Mouse (Mus musculus): ENCODE data around the gene Vamp2. TPM values are rescaled to one million over a fixed set of nuclear protein-coding genes. Genes with fewer than 3 reads are reported as not detected.

Gene Vamp2
- polyA plus RNA-seq, 1 experiment from 2014 or later, result 124 TPM

- DNase-seq (ENCODE audit: low spot score), result peak; percentile 96
- WGBS, result under 1% methylated on average over 24 of the region's 24 CpGs
These were observed 37.0 kb downstream of the Vamp2 start for GRCm38 (mm10) chr11:69125041-69125851.

GRCm38 (mm10) chr11:69125852-69125918 lies 37.4 kb downstream of the Vamp2 start, which contains the start of gene Aloxe3:
Gene Aloxe3 (plus strand): TSS chr11:69125896.
- peak within 1 kb of the TSS; percentile 67 for H3K9ac ChIP-seq (ENCODE audit: low read length)
- H3K36me3 ChIP-seq (ENCODE audit: control insufficient read depth, insufficient read depth, low read length), result no peaks in the 10 kb centered on the region
- no peak for DNase-seq (ENCODE audit: low spot score)
- no peak within 1 kb of the TSS; the same call in 1 of the 2 replicates for H3K27ac ChIP-seq (ENCODE audit: low read depth, low read length)
- H3K4me2 ChIP-seq (ENCODE audit: low read length), result peak within 1 kb of the TSS; percentile 66
- peak within 1 kb of the TSS; percentile 46 for H3K4me3 ChIP-seq (ENCODE audit: low read depth, low read length)
- peaks cover 9% of the 10 kb centered on the region; the same call in 1 of the 2 replicates for H3K4me1 ChIP-seq (ENCODE audit: control insufficient read depth, insufficient read depth, low read length)
- H3K27me3 ChIP-seq (replicated peaks; ENCODE audit: control insufficient read depth, insufficient read depth, low read length), result 0 out of 2 replicates have a peak, but pooled peaks cover 2% of the 10 kb centered on the region
- 5% methylated on average over 3 of the region's 3 CpGs for WGBS
- H3K9me3 ChIP-seq (replicated peaks; ENCODE audit: control insufficient read depth, low read length), result no peaks in the 10 kb centered on the region
- ATAC-seq, result no peak

More at GRCm38 (mm10) chr11:69125041-69125851, 37.0 kb downstream of the Vamp2 start:
- Histone ChIP-seq H3K27ac (ENCODE audit: low read depth, low read length) (no peak overlapping the region; the same call in 1 of the 2 replicates), H3K4me3 (ENCODE audit: low read depth, low read length) (peak overlapping the region; percentile 46), H3K4me1 (ENCODE audit: control insufficient read depth, insufficient read depth, low read length) (peaks cover 11% of the 10 kb centered on the region; the same call in 1 of the 2 replicates), H3K9me3 (replicated peaks; ENCODE audit: control insufficient read depth, low read length) (no peaks in the 10 kb centered on the region), H3K27me3 (replicated peaks; ENCODE audit: control insufficient read depth, insufficient read depth, low read length) (peaks cover 6% of the 10 kb centered on the region; the same call in 1 of the 2 replicates), H3K4me2 (ENCODE audit: low read length) (peak overlapping the region; percentile 66), H3K9ac (ENCODE audit: low read length) (peak overlapping the region; percentile 67), H3K36me3 (ENCODE audit: control insufficient read depth, insufficient read depth, low read length) (no peaks in the 10 kb centered on the region)
- ATAC-seq, result peak; percentile 49

- WGBS, result 11% methylated on average over 20 of the region's 20 CpGs
- Histone ChIP-seq H3K27me3 (replicated peaks; ENCODE audit: control insufficient read depth, insufficient read depth, low read length) (no peaks in the 10 kb centered on the region), H3K4me3 (ENCODE audit: low read depth, low read length) (peak overlapping the region; percentile 46), H3K9ac (ENCODE audit: low read length) (peak overlapping the region; percentile 67), H3K4me2 (ENCODE audit: low read length) (peak overlapping the region; percentile 66), H3K27ac (ENCODE audit: low read depth, low read length) (no peak overlapping the region), H3K4me1 (ENCODE audit: control insufficient read depth, insufficient read depth, low read length) (peaks cover 5% of the 10 kb centered on the region; the same call in 1 of the 2 replicates), H3K36me3 (ENCODE audit: control insufficient read depth, insufficient read depth, low read length) (no peaks in the 10 kb centered on the region), H3K9me3 (replicated peaks; ENCODE audit: control insufficient read depth, low read length) (no peaks in the 10 kb centered on the region)
- DNase-seq (ENCODE audit: low spot score) (peak; percentile 19), ATAC-seq (no peak)
These were observed 37.8 kb downstream of the Vamp2 start for GRCm38 (mm10) chr11:69125919-69126705.

- H3K9ac ChIP-seq (ENCODE audit: low read length), result no peak overlapping the region
- H3K4me2 ChIP-seq (ENCODE audit: low read length), result peak overlapping the region; percentile 66
- H3K4me3 ChIP-seq (ENCODE audit: low read depth, low read length), result peak overlapping the region; percentile 46
- H3K27ac ChIP-seq (ENCODE audit: low read depth, low read length), result no peak overlapping the region
- DNase-seq (ENCODE audit: low spot score) (no peak), ATAC-seq (no peak)
- H3K27me3 ChIP-seq (replicated peaks; ENCODE audit: control insufficient read depth, insufficient read depth, low read length), result no peaks in the 10 kb centered on the region
- peaks cover 3% of the 10 kb centered on the region; the same call in 1 of the 2 replicates for H3K4me1 ChIP-seq (ENCODE audit: control insufficient read depth, insufficient read depth, low read length)
- 46% methylated on average over 2 of the region's 2 CpGs for WGBS
- H3K9me3 ChIP-seq (replicated peaks; ENCODE audit: control insufficient read depth, low read length), result no peaks in the 10 kb centered on the region
- no peaks in the 10 kb centered on the region for H3K36me3 ChIP-seq (ENCODE audit: control insufficient read depth, insufficient read depth, low read length)
These were observed 38.4 kb downstream of the Vamp2 start for GRCm38 (mm10) chr11:69126706-69127095.

- no peaks in the 10 kb centered on the region for H3K9me3 ChIP-seq (replicated peaks; ENCODE audit: control insufficient read depth, low read length)
- H3K4me2 ChIP-seq (ENCODE audit: low read length), result no peak overlapping the region
- no peak overlapping the region for H3K9ac ChIP-seq (ENCODE audit: low read length)
- H3K36me3 ChIP-seq (ENCODE audit: control insufficient read depth, insufficient read depth, low read length), result no peaks in the 10 kb centered on the region
- ATAC-seq, result no peak
- no peak overlapping the region for H3K4me3 ChIP-seq (ENCODE audit: low read depth, low read length)
- H3K4me1 ChIP-seq (ENCODE audit: control insufficient read depth, insufficient read depth, low read length), result peaks cover 3% of the 10 kb centered on the region; the same call in 1 of the 2 replicates
- WGBS, result 77% methylated on average over 8 of the region's 8 CpGs
- H3K27me3 ChIP-seq (replicated peaks; ENCODE audit: control insufficient read depth, insufficient read depth, low read length), result no peaks in the 10 kb centered on the region
- DNase-seq (ENCODE audit: low spot score), result no peak
- H3K27ac ChIP-seq (ENCODE audit: low read depth, low read length), result no peak overlapping the region
These were observed 40.3 kb downstream of the Vamp2 start for GRCm38 (mm10) chr11:69128426-69129122.

GRCm38 (mm10) chr11:69133566-69133922 lies 45.3 kb downstream of the Vamp2 start:
- ATAC-seq (no peak), DNase-seq (ENCODE audit: low spot score) (no peak)
- Histone ChIP-seq H3K27me3 (replicated peaks; ENCODE audit: control insufficient read depth, insufficient read depth, low read length) (no peaks in the 10 kb centered on the region), H3K27ac (ENCODE audit: low read depth, low read length) (no peak overlapping the region; the same call in 1 of the 2 replicates), H3K9ac (ENCODE audit: low read length) (peak overlapping the region; percentile 59; the same call in 1 of the 2 replicates), H3K4me2 (ENCODE audit: low read length) (peak overlapping the region; percentile 76), H3K4me3 (ENCODE audit: low read depth, low read length) (peak overlapping the region; percentile 39), H3K36me3 (ENCODE audit: control insufficient read depth, insufficient read depth, low read length) (no peaks in the 10 kb centered on the region), H3K9me3 (replicated peaks; ENCODE audit: control insufficient read depth, low read length) (no peaks in the 10 kb centered on the region), H3K4me1 (ENCODE audit: control insufficient read depth, insufficient read depth, low read length) (no peaks in the 10 kb centered on the region)
- 15% methylated on average over 5 of the region's 5 CpGs for WGBS

GRCm38 (mm10) chr11:69133923-69134621 lies 45.8 kb downstream of the Vamp2 start:
- Histone ChIP-seq H3K27ac (ENCODE audit: low read depth, low read length) (no peak overlapping the region; the same call in 1 of the 2 replicates), H3K9me3 (replicated peaks; ENCODE audit: control insufficient read depth, low read length) (no peaks in the 10 kb centered on the region), H3K4me2 (ENCODE audit: low read length) (peak overlapping the region; percentile 76), H3K27me3 (replicated peaks; ENCODE audit: control insufficient read depth, insufficient read depth, low read length) (no peaks in the 10 kb centered on the region), H3K36me3 (ENCODE audit: control insufficient read depth, insufficient read depth, low read length) (no peaks in the 10 kb centered on the region), H3K4me1 (ENCODE audit: control insufficient read depth, insufficient read depth, low read length) (no peaks in the 10 kb centered on the region), H3K9ac (ENCODE audit: low read length) (peak overlapping the region; percentile 59), H3K4me3 (ENCODE audit: low read depth, low read length) (peak overlapping the region; percentile 39)
- under 1% methylated on average over 34 of the region's 34 CpGs for WGBS
- peak; percentile 62 for DNase-seq (ENCODE audit: low spot score)
- peak; percentile 89 for ATAC-seq

GRCm38 (mm10) chr11:69134622-69134968 lies 46.3 kb downstream of the Vamp2 start:
- H3K4me3 ChIP-seq (ENCODE audit: low read depth, low read length), result peak overlapping the region; percentile 39
- peak overlapping the region; percentile 76 for H3K4me2 ChIP-seq (ENCODE audit: low read length)
- H3K9me3 ChIP-seq (replicated peaks; ENCODE audit: control insufficient read depth, low read length), result no peaks in the 10 kb centered on the region
- no peaks in the 10 kb centered on the region for H3K27me3 ChIP-seq (replicated peaks; ENCODE audit: control insufficient read depth, insufficient read depth, low read length)
- no peaks in the 10 kb centered on the region for H3K4me1 ChIP-seq (ENCODE audit: control insufficient read depth, insufficient read depth, low read length)
- peak; percentile 50; the same call in 1 of the 2 replicates for ATAC-seq
- peak overlapping the region; percentile 59 for H3K9ac ChIP-seq (ENCODE audit: low read length)
- WGBS, result 27% methylated on average over 8 of the region's 8 CpGs
- no peak for DNase-seq (ENCODE audit: low spot score)
- no peak overlapping the region for H3K27ac ChIP-seq (ENCODE audit: low read depth, low read length)
- no peaks in the 10 kb centered on the region for H3K36me3 ChIP-seq (ENCODE audit: control insufficient read depth, insufficient read depth, low read length)

All from forebrain, embryonic 14.5 days (tissue).